Mouse (Mus musculus) stomach, postnatal 0 days (tissue): ENCODE measurements around the gene Fam234b. TPM values are rescaled to one million over a fixed set of nuclear protein-coding genes. Genes with fewer than 3 reads are reported as not detected.

Experiments used
- ATAC-seq: fragments of 200-750 bp; cut with Nextera tagmentation; 2 replicates; pipeline ENCODE4 v1.8.0; 2017; ENCODE audit not compliant: low FRiP score, low TSS enrichment
- DNase-seq: peaks from one replicate; pipeline ENCODE4 v3.0.0-alpha.2; 2016; ENCODE audit warnings: low spot score
- H3K27ac ChIP-seq: fragments of 300-500 bp; sonication (generic); replicated peaks from 2 replicates; pipeline ENCODE4 v1.5.1; 2014; ENCODE audit warnings: mild to moderate bottlenecking, control low read depth
- H3K27me3 ChIP-seq: fragments of 300-500 bp; sonication (generic); 2 replicates; pipeline ENCODE4 v1.6.1; 2014; ENCODE audit warnings: low read length; ENCODE audit not compliant: control insufficient read depth, insufficient read depth
- H3K36me3 ChIP-seq: fragments of 300-500 bp; sonication (generic); 2 replicates; pipeline ENCODE4 v1.6.1; 2014; ENCODE audit warnings: low read length, mixed read lengths; ENCODE audit not compliant: control insufficient read depth, insufficient read depth
- H3K4me1 ChIP-seq: fragments of 300-500 bp; sonication (generic); replicated peaks from 2 replicates; pipeline ENCODE4 v1.6.1; 2014; ENCODE audit warnings: antibody characterized with exemption; ENCODE audit not compliant: control insufficient read depth, insufficient read depth
- H3K4me2 ChIP-seq: fragments of 300-500 bp; sonication (generic); replicated peaks from 2 replicates; pipeline ENCODE4 v1.6.1; 2014; ENCODE audit warnings: low read depth, mild to moderate bottlenecking, control low read depth, moderate library complexity
- H3K4me3 ChIP-seq: fragments of 300-500 bp; sonication (generic); 2 replicates; pipeline ENCODE4 v1.5.1; 2014; ENCODE audit warnings: low read depth, low read length, control low read depth
- H3K9ac ChIP-seq: fragments of 300-500 bp; sonication (generic); 2 replicates; pipeline ENCODE4 v1.6.1; 2014; ENCODE audit warnings: mild to moderate bottlenecking, low read length, control low read depth, mixed read lengths
- H3K9me3 ChIP-seq: fragments of 300-500 bp; sonication (generic); 2 replicates; pipeline ENCODE4 v1.6.1; 2016; ENCODE audit warnings: low read length; ENCODE audit not compliant: control insufficient read depth
- CTCF ChIP-seq: IDR thresholded peaks from 2 replicates; pipeline ENCODE4 v1.5.1; 2016; ENCODE audit warnings: antibody characterized with exemption, low read depth, mild to moderate bottlenecking, moderate library complexity
- EP300 ChIP-seq: optimal IDR thresholded peaks from 2 replicates; pipeline ENCODE3; 2016; ENCODE audit warnings: antibody characterized with exemption
- WGBS: fragments of 180-500 bp; shearing (Covaris S2); extraction: QIAGEN DNeasy Blood & Tissue Kit; methylation state at CpG from one replicate; pipeline ENCODE4 v1.1.7; 2014; 5-methylcytosine and 5-hydroxymethylcytosine counted together
- polyA plus RNA-seq: library from polyadenylated mRNA; unstranded; fragments of >200 nt; fragmentation: Nextera tagmentation; extraction: Ambion mirVana; gene quantifications from 2 replicates; pipeline ENCODE4 v1.2.1, GENCODE M21; 2015

Gene Fam234b
- polyA plus RNA-seq, 1 experiment from 2014 or later = 12.4 TPM

- no peak overlapping the region for H3K27ac ChIP-seq
- H3K36me3 ChIP-seq = no peaks in the 10 kb centered on the region
- no peak overlapping the region for H3K4me3 ChIP-seq
- no peak for DNase-seq
- ATAC-seq = no peak
- H3K4me1 ChIP-seq = no peaks in the 10 kb centered on the region
- no peaks in the 10 kb centered on the region for H3K27me3 ChIP-seq
- TF ChIP-seq CTCF (no peak), EP300 (no peak)
- H3K9ac ChIP-seq = no peak overlapping the region
- H3K9me3 ChIP-seq = no peaks in the 10 kb centered on the region
- H3K4me2 ChIP-seq = no peak overlapping the region
- WGBS = 87% methylated on average over 1 of the region's 1 CpGs
Measured at GRCm38 (mm10) chr6:135266056-135266455, 68.3 kb downstream of the Fam234b start.

DNA sequence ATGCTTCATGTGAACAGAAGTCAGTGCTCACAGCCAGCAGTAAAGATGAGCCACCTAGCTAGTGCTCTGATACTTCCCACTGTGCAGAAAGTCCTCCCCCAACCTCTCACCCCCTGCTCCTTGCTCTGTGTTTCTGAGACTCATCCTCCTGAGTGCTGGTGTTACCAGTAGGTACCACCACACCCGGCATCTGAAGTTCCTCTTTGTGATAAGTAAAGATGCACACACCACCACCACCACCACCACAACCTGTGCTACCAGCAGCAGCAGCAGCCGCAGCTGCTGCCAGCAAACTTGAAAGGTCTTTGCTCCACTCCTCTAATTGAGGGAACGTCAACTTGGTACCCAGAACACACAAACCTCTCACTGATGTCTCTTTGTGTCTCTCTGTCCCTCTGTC, 69.4 kb downstream of the Fam234b start:
- ATAC-seq (no peak), DNase-seq (no peak)
- no peak overlapping the region for H3K9ac ChIP-seq
- H3K27ac ChIP-seq = no peak overlapping the region
- no peaks in the 10 kb centered on the region for H3K4me1 ChIP-seq
- WGBS = 76% methylated on average over 3 of the region's 3 CpGs
- no peaks in the 10 kb centered on the region for H3K27me3 ChIP-seq
- no peak for TF ChIP-seq CTCF
- no peaks in the 10 kb centered on the region for H3K36me3 ChIP-seq
- H3K9me3 ChIP-seq = no peaks in the 10 kb centered on the region
- no peak overlapping the region for H3K4me2 ChIP-seq
- H3K4me3 ChIP-seq = no peak overlapping the region

DNA sequence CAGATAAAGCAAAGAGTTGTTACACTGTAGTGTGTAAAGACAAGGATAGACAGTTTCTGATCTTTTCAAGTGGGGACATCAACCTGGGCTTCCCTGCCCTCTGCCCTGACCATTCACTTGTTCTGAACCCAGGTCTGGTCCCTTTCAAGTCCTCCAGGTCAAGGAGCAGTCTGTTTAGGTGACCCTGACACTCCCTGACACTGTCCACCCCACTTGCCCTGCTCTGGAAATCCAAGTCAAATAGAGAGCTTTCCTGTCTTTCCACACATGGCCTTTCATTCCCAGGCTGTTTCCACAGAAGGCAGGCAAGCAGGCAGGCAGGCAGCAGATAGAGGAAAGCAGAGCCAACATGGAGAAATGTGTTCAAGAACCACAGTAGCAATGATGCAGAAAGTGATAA, 70.6 kb downstream of the Fam234b start:
- Histone ChIP-seq H3K4me3 (no peak overlapping the region), H3K4me2 (no peak overlapping the region), H3K36me3 (no peaks in the 10 kb centered on the region), H3K27ac (no peak overlapping the region), H3K27me3 (no peaks in the 10 kb centered on the region), H3K9me3 (no peaks in the 10 kb centered on the region), H3K9ac (no peak overlapping the region), H3K4me1 (no peaks in the 10 kb centered on the region)
- DNase-seq (no peak), ATAC-seq (no peak)
- TF ChIP-seq EP300 = no peak
- TF ChIP-seq CTCF = no peak

- Histone ChIP-seq H3K27ac (no peak overlapping the region), H3K9ac (no peak overlapping the region), H3K36me3 (no peaks in the 10 kb centered on the region), H3K27me3 (no peaks in the 10 kb centered on the region), H3K4me1 (no peaks in the 10 kb centered on the region), H3K9me3 (no peaks in the 10 kb centered on the region), H3K4me3 (no peak overlapping the region), H3K4me2 (no peak overlapping the region)
- DNase-seq = no peak
- no peak for ATAC-seq
- TF ChIP-seq CTCF (no peak), EP300 (no peak)
- WGBS = 58% methylated on average over 6 of the region's 6 CpGs
Measured at GRCm38 (mm10) chr6:135269626-135270025, 71.8 kb downstream of the Fam234b start.

- ATAC-seq (no peak), DNase-seq (no peak)
- WGBS = 78% methylated on average over 2 of the region's 2 CpGs
- Histone ChIP-seq H3K9ac (no peak overlapping the region), H3K4me1 (no peaks in the 10 kb centered on the region), H3K36me3 (no peaks in the 10 kb centered on the region), H3K4me3 (no peak overlapping the region), H3K27me3 (no peaks in the 10 kb centered on the region), H3K9me3 (no peaks in the 10 kb centered on the region), H3K27ac (no peak overlapping the region), H3K4me2 (no peak overlapping the region)
- TF ChIP-seq CTCF = no peak
- TF ChIP-seq EP300 = no peak
Measured at GRCm38 (mm10) chr6:135271761-135272160, 74.0 kb downstream of the Fam234b start.

- Histone ChIP-seq H3K9me3 (no peaks in the 10 kb centered on the region), H3K9ac (no peak overlapping the region), H3K36me3 (no peaks in the 10 kb centered on the region), H3K4me2 (no peak overlapping the region), H3K4me1 (no peaks in the 10 kb centered on the region), H3K4me3 (no peak overlapping the region), H3K27ac (no peak overlapping the region), H3K27me3 (no peaks in the 10 kb centered on the region)
- 83% methylated on average over 6 of the region's 6 CpGs for WGBS
- TF ChIP-seq EP300 (no peak), CTCF (no peak)
- DNase-seq (no peak), ATAC-seq (no peak)
Measured at GRCm38 (mm10) chr6:135273066-135273465, 75.3 kb downstream of the Fam234b start.

DNA sequence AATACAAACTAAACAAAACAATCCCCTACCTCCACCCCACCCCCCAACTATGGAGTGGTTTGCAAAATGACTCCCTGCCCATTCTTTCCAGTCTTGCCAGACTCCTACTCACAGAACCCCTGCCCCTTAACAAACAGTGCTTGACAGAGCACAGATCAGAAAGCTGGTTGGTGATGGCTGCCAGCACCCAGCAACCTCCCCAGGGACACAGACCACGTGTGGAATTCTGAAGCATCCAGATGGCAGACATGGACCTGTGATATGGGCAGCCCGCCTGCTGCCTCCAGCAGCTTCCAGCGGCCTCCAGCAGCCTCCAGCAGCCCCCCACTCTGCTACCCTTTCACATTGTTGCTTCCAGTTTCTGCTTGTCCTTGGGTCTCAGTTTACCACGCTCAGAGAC, 77.5 kb downstream of the Fam234b start:
- H3K9me3 ChIP-seq = no peaks in the 10 kb centered on the region
- no peaks in the 10 kb centered on the region for H3K4me1 ChIP-seq
- no peak overlapping the region for H3K27ac ChIP-seq
- no peak for ATAC-seq
- H3K4me2 ChIP-seq = no peak overlapping the region
- no peaks in the 10 kb centered on the region for H3K27me3 ChIP-seq
- no peak overlapping the region for H3K4me3 ChIP-seq
- no peaks in the 10 kb centered on the region for H3K36me3 ChIP-seq
- 77% methylated on average over 4 of the region's 4 CpGs for WGBS
- no peak overlapping the region for H3K9ac ChIP-seq
- TF ChIP-seq EP300 (no peak), CTCF (no peak)
- DNase-seq = no peak
